Mouse (Mus musculus) cerebellum, adult 8-10 months (tissue): Measurements from ENCODE around the gene Arl6ip1.

Experiments used
- DNase-seq: peaks from one replicate; pipeline ENCODE4 v3.0.0; 2022

The Arl6ip1 gene

GRCm38 (mm10) chr7:118115877-118116568 lies 13.4 kb downstream of the Arl6ip1 start, which contains the start of gene Rps15a:
Gene Rps15a (minus strand): TSS chr7:118116188.
- DNase-seq, result peak; percentile 91

- DNase-seq, result no peak
These were observed 14.0 kb downstream of the Arl6ip1 start for GRCm38 (mm10) chr7:118115533-118115876.

- DNase-seq, result no peak
These were observed 15.7 kb downstream of the Arl6ip1 start for GRCm38 (mm10) chr7:118113541-118114297.

GRCm38 (mm10) chr7:118111128-118111527 lies 18.3 kb downstream of the Arl6ip1 start:
- no peak for DNase-seq

GRCm38 (mm10) chr7:118107671-118108070 lies 21.8 kb downstream of the Arl6ip1 start:
- DNase-seq, result no peak

- DNase-seq, result no peak
These were observed 24.9 kb downstream of the Arl6ip1 start for GRCm38 (mm10) chr7:118104458-118105052.

- DNase-seq, result no peak
These were observed 25.7 kb downstream of the Arl6ip1 start for GRCm38 (mm10) chr7:118103462-118104379.

GRCm38 (mm10) chr7:118102678-118103461 lies 26.6 kb downstream of the Arl6ip1 start:
- DNase-seq, result no peak

- no peak for DNase-seq
These were observed 27.2 kb downstream of the Arl6ip1 start for GRCm38 (mm10) chr7:118102231-118102630.

GRCm38 (mm10) chr7:118097615-118098014 lies 31.8 kb downstream of the Arl6ip1 start:
- DNase-seq, result no peak

GRCm38 (mm10) chr7:118079987-118080386 lies 49.5 kb downstream of the Arl6ip1 start:
- DNase-seq, result no peak

- no peak for DNase-seq
These were observed 50.4 kb downstream of the Arl6ip1 start for GRCm38 (mm10) chr7:118079097-118079496.
